Mouse (Mus musculus): ENCODE measurements around the gene Bcl6.

- TF ChIP-seq POLR2A (IDR thresholded peaks at IDR 0.05; ENCODE audit: extremely low read depth, insufficient read depth, low read length) (no peak), CTCF (IDR thresholded peaks at IDR 0.05; ENCODE audit: extremely low read depth, insufficient read depth, low read length) (no peak)
Measured at GRCm38 (mm10) chr16:23996342-23996741, 7.7 kb upstream of the Bcl6 start.

Data from cortical plate, adult 2 months (tissue).